Mouse (Mus musculus): ENCODE measurements around the gene Zfp618. TPM values are rescaled to one million over a fixed set of nuclear protein-coding genes. Genes with fewer than 3 reads are reported as not detected.

The Zfp618 gene
- polyA plus RNA-seq, 1 experiment from 2014 or later: 2.1 TPM

- no peaks in the 10 kb centered on the region for H3K9me3 ChIP-seq (replicated peaks)
- no peaks in the 10 kb centered on the region for H3K27me3 ChIP-seq
- H3K4me1 ChIP-seq (replicated peaks): peaks cover 9% of the 10 kb centered on the region; the same call in 1 of the 2 replicates
- DNase-seq (no peak), ATAC-seq (ENCODE audit: low read depth) (no peak)
- H3K9ac ChIP-seq: no peak overlapping the region
- H3K36me3 ChIP-seq: no peaks in the 10 kb centered on the region
- no peak overlapping the region for H3K4me2 ChIP-seq
- no peak overlapping the region for H3K4me3 ChIP-seq (replicated peaks)
- no peak overlapping the region for H3K27ac ChIP-seq
- WGBS (ENCODE audit: insufficient replicate concordance): 67% methylated on average over 10 of the region's 10 CpGs
These were observed 53.2 kb downstream of the Zfp618 start for GRCm38 (mm10) chr4:63018616-63019015.

DNA sequence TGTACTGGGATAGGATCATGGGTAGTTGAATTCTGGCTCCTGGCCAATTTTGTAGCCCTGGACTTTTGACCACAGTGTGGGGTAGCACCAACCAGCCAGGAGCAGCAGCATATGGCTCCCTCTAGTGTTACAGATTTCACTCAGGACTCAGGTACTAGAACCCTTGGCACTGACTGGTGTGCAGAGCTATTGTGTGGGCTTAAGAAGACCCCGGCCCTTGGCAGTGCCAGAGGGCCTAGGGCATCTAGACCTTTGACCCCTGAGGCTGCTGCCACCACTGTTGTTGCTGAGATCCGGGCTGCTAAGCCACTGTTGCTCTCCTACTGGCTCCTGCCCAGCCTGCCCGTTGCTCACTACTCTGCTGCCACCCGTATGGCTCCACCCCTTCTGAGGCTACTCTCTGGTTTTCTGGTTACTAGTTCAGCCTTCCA, 54.1 kb downstream of the Zfp618 start:
- H3K4me2 ChIP-seq: no peak overlapping the region
- H3K36me3 ChIP-seq: no peaks in the 10 kb centered on the region
- H3K4me1 ChIP-seq (replicated peaks): peaks cover 9% of the 10 kb centered on the region; the same call in 1 of the 2 replicates
- ATAC-seq (ENCODE audit: low read depth): peak; percentile 48; the same call in 1 of the 2 replicates
- H3K4me3 ChIP-seq (replicated peaks): no peak overlapping the region
- H3K27me3 ChIP-seq: no peaks in the 10 kb centered on the region
- no peak for DNase-seq
- WGBS (ENCODE audit: insufficient replicate concordance): 45% methylated on average over 4 of the region's 4 CpGs
- no peak overlapping the region for H3K9ac ChIP-seq
- no peak overlapping the region for H3K27ac ChIP-seq
- H3K9me3 ChIP-seq (replicated peaks): no peaks in the 10 kb centered on the region

DNA sequence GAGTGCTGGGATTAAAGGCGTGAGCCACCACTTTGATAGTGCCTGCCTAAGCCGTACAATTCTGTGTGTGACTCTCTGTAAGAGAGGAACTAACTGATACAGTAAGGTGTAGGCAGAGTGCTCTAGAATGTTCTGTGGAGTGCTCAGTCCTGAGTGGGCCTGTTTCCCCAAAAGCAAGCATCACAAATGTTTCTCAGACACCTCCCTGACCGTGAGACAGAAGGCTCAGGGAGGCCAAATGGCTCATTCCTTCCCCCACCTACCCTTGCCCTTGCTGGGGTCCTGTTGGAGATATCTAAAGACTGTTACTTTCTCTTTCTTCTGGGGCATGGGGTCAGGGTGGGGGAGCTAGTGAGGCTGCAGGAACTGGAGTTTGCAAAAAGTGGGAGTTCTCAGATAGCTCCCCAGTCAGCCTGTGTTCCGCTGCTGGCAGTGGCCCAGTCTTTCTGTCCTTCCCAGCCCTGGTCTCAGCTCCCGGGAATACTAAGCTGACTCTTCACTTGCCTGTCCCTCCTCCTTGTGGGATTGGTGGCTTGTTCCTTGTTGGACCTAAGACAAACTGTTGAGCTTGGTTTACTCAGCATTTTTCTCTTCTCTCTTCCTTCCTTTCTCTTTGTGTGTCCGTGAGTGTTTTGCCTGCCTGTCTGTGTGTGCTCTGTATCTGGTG, 55.8 kb downstream of the Zfp618 start:
- DNase-seq: no peak
- WGBS (ENCODE audit: insufficient replicate concordance): 51% methylated on average over 6 of the region's 6 CpGs
- Histone ChIP-seq H3K4me1 (replicated peaks) (peaks cover 9% of the 10 kb centered on the region; the same call in 1 of the 2 replicates), H3K36me3 (no peaks in the 10 kb centered on the region), H3K9ac (no peak overlapping the region), H3K9me3 (replicated peaks) (no peaks in the 10 kb centered on the region), H3K27ac (no peak overlapping the region), H3K27me3 (no peaks in the 10 kb centered on the region), H3K4me2 (no peak overlapping the region), H3K4me3 (replicated peaks) (no peak overlapping the region)
- ATAC-seq (ENCODE audit: low read depth): no peak

- DNase-seq (no peak), ATAC-seq (ENCODE audit: low read depth) (no peak)
- Histone ChIP-seq H3K9ac (no peak overlapping the region), H3K4me3 (replicated peaks) (no peak overlapping the region), H3K4me2 (no peak overlapping the region), H3K9me3 (replicated peaks) (no peaks in the 10 kb centered on the region), H3K4me1 (replicated peaks) (peaks cover 9% of the 10 kb centered on the region; the same call in 1 of the 2 replicates), H3K27me3 (no peaks in the 10 kb centered on the region), H3K36me3 (no peaks in the 10 kb centered on the region), H3K27ac (no peak overlapping the region)
- 69% methylated on average over 7 of the region's 7 CpGs for WGBS (ENCODE audit: insufficient replicate concordance)
These were observed 58.1 kb downstream of the Zfp618 start for GRCm38 (mm10) chr4:63023465-63023864.

GRCm38 (mm10) chr4:63024098-63024497, 58.7 kb downstream of the Zfp618 start:
- Histone ChIP-seq H3K4me1 (replicated peaks) (peaks cover 9% of the 10 kb centered on the region; the same call in 1 of the 2 replicates), H3K4me2 (no peak overlapping the region), H3K4me3 (replicated peaks) (no peak overlapping the region), H3K27me3 (no peaks in the 10 kb centered on the region), H3K27ac (no peak overlapping the region), H3K9ac (no peak overlapping the region), H3K36me3 (no peaks in the 10 kb centered on the region), H3K9me3 (replicated peaks) (no peaks in the 10 kb centered on the region)
- DNase-seq (no peak), ATAC-seq (ENCODE audit: low read depth) (no peak)
- 69% methylated on average over 7 of the region's 7 CpGs for WGBS (ENCODE audit: insufficient replicate concordance)

DNA sequence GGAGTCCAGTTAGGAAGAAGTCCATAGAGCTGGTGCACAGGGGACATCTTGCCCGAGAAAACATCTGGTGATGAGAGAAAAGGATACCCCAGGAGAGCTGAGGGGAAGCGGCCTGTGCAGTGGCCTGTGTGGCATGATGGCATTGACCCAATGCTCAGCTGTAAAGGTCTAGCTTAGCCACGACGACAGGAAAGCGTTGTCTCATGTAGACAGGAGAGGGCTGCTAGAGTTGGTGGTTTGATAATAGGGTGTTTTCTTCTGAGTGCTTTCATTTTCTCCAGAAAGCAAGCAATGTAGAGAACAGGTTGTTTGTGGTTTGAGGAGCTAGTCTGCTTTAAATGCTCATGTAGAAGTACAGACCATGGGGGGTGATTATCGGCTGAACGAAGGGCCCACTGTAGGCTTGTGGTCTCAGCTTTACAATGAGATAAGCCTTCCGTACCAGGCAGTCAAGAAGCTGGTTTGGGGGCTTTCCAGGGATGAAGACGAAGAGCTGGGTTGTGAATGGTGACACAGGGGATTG, 59.4 kb downstream of the Zfp618 start:
- no peak overlapping the region for H3K4me2 ChIP-seq
- H3K9me3 ChIP-seq (replicated peaks): no peaks in the 10 kb centered on the region
- ATAC-seq (ENCODE audit: low read depth): no peak
- H3K9ac ChIP-seq: no peak overlapping the region
- no peaks in the 10 kb centered on the region for H3K27me3 ChIP-seq
- no peak overlapping the region for H3K27ac ChIP-seq
- no peak for DNase-seq
- H3K36me3 ChIP-seq: no peaks in the 10 kb centered on the region
- H3K4me3 ChIP-seq (replicated peaks): no peak overlapping the region
- 57% methylated on average over 9 of the region's 9 CpGs for WGBS (ENCODE audit: insufficient replicate concordance)
- peaks cover 9% of the 10 kb centered on the region; the same call in 1 of the 2 replicates for H3K4me1 ChIP-seq (replicated peaks)

DNA sequence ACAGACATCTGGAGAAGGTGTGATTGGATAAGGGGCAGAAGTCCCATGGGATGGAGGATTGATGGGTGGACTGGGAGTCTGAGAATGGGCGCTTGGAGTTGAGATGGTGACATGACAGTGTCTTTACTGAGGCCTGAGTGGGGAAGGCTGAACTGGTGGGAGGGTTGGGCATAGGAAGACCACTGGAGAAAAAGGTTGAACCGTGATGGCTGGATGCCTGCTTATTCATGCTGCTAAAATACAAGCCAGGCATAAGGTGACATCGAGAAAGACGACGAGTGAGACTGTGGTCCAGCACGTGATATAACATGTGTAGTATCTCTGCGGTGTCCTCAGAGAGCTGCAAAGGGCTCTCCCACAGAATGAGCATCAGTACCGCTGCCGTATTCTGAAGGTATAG, 59.9 kb downstream of the Zfp618 start:
- 66% methylated on average over 9 of the region's 9 CpGs for WGBS (ENCODE audit: insufficient replicate concordance)
- no peak for DNase-seq
- H3K9me3 ChIP-seq (replicated peaks): no peaks in the 10 kb centered on the region
- no peaks in the 10 kb centered on the region for H3K27me3 ChIP-seq
- H3K4me1 ChIP-seq (replicated peaks): peaks cover 9% of the 10 kb centered on the region; the same call in 1 of the 2 replicates
- ATAC-seq (ENCODE audit: low read depth): no peak
- H3K36me3 ChIP-seq: no peaks in the 10 kb centered on the region
- H3K27ac ChIP-seq: no peak overlapping the region
- no peak overlapping the region for H3K4me2 ChIP-seq
- H3K9ac ChIP-seq: no peak overlapping the region
- H3K4me3 ChIP-seq (replicated peaks): no peak overlapping the region

- Histone ChIP-seq H3K36me3 (no peaks in the 10 kb centered on the region), H3K9me3 (replicated peaks) (no peaks in the 10 kb centered on the region), H3K27ac (no peak overlapping the region), H3K4me3 (replicated peaks) (no peak overlapping the region), H3K4me2 (no peak overlapping the region), H3K27me3 (no peaks in the 10 kb centered on the region), H3K4me1 (replicated peaks) (peaks cover 6% of the 10 kb centered on the region; the same call in 1 of the 2 replicates), H3K9ac (no peak overlapping the region)
- 71% methylated on average over 3 of the region's 3 CpGs for WGBS (ENCODE audit: insufficient replicate concordance)
- DNase-seq (no peak), ATAC-seq (ENCODE audit: low read depth) (no peak)
These were observed 60.9 kb downstream of the Zfp618 start for GRCm38 (mm10) chr4:63026286-63026685.

DNA sequence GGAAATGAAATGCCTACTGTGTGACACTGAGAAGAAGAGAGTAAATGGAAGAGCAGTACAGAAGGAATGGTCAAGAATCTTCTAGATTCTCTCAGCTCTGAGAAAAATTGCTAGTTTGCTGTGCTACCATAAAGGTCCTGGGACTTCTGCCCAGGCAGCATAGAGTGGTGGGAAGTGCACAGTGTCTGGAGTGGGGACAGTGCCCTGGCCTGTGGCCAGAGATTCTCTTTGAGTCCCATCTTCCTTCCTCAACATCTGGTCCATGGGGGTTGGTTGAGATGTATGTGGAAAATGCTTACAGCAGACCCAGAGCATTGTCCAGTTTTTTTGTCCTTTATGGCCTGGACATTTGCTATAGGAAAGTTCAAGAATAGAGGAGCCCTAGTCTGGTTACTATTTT, 62.1 kb downstream of the Zfp618 start:
- Histone ChIP-seq H3K36me3 (no peaks in the 10 kb centered on the region), H3K9me3 (replicated peaks) (no peaks in the 10 kb centered on the region), H3K27ac (no peak overlapping the region), H3K4me3 (replicated peaks) (no peak overlapping the region), H3K27me3 (no peaks in the 10 kb centered on the region), H3K4me1 (replicated peaks) (no peaks in the 10 kb centered on the region), H3K4me2 (no peak overlapping the region), H3K9ac (no peak overlapping the region)
- DNase-seq (no peak), ATAC-seq (ENCODE audit: low read depth) (no peak)

DNA sequence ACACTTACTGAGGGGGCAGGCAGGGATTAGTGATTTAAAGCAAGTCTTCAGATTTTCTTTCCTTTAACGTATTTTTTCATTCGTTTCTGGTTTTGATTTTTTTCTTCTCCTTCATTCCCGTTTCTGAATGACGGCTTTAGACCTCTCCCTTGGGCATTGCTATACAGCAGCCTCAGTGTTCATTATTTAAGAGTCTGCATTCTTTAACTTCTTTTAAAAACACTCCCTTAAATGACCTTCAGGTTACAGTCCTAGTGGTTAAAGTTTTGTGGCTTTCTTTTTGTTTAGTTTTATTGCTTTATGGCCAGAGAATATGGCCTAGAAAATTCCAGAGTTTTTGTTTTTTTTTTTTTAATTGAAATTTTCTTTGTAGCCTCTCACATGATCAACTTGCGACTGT, 64.8 kb downstream of the Zfp618 start:
- no peak overlapping the region for H3K27ac ChIP-seq
- WGBS (ENCODE audit: insufficient replicate concordance): 51% methylated on average over 5 of the region's 5 CpGs
- H3K36me3 ChIP-seq: no peaks in the 10 kb centered on the region
- no peak for ATAC-seq (ENCODE audit: low read depth)
- no peaks in the 10 kb centered on the region for H3K27me3 ChIP-seq
- no peak overlapping the region for H3K4me3 ChIP-seq (replicated peaks)
- no peak overlapping the region for H3K9ac ChIP-seq
- no peak overlapping the region for H3K4me2 ChIP-seq
- DNase-seq: no peak
- H3K4me1 ChIP-seq (replicated peaks): no peaks in the 10 kb centered on the region
- no peaks in the 10 kb centered on the region for H3K9me3 ChIP-seq (replicated peaks)

GRCm38 (mm10) chr4:63031240-63031639, 65.9 kb downstream of the Zfp618 start:
- DNase-seq (no peak), ATAC-seq (ENCODE audit: low read depth) (no peak)
- no peaks in the 10 kb centered on the region for H3K9me3 ChIP-seq (replicated peaks)
- H3K27ac ChIP-seq: no peak overlapping the region
- no peaks in the 10 kb centered on the region for H3K27me3 ChIP-seq
- no peak overlapping the region for H3K4me2 ChIP-seq
- no peaks in the 10 kb centered on the region for H3K4me1 ChIP-seq (replicated peaks)
- 72% methylated on average over 4 of the region's 4 CpGs for WGBS (ENCODE audit: insufficient replicate concordance)
- H3K4me3 ChIP-seq (replicated peaks): no peak overlapping the region
- H3K36me3 ChIP-seq: no peaks in the 10 kb centered on the region
- H3K9ac ChIP-seq: no peak overlapping the region

DNA sequence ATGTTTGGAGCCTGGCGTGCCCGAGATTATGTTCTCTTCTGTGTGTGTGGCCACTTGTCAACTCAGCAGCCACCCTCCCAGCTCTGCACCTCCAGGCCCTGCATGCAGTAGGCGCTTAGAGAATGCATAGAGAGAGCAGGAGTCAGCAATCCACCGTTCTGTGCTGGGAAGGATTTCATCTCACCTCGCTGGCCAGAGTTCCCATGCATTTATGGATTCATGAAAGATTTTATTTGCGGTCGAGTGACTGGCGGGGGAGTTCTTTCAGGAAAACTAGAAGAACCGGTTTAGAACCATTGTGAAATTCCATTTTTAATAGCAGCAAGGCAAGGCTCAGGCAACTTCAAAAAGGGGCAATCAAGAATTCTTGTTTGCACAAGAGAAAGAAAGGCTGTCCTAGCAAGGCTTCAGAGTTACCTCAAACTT, 67.2 kb downstream of the Zfp618 start:
- Histone ChIP-seq H3K27ac (no peak overlapping the region), H3K36me3 (no peaks in the 10 kb centered on the region), H3K9ac (no peak overlapping the region), H3K4me2 (no peak overlapping the region), H3K27me3 (no peaks in the 10 kb centered on the region), H3K4me1 (replicated peaks) (no peaks in the 10 kb centered on the region), H3K9me3 (replicated peaks) (no peaks in the 10 kb centered on the region), H3K4me3 (replicated peaks) (no peak overlapping the region)
- 65% methylated on average over 9 of the region's 9 CpGs for WGBS (ENCODE audit: insufficient replicate concordance)
- no peak for ATAC-seq (ENCODE audit: low read depth)
- no peak for DNase-seq

All from liver, embryonic 13.5 days (tissue).